Mouse (Mus musculus): Measurements from ENCODE around the gene Plpp6. TPM values are rescaled to one million over a fixed set of nuclear protein-coding genes. Genes with fewer than 3 reads are reported as not detected.
"Not testable (repeated sequence)": the region's sequence is repeated elsewhere in the genome, so short reads cannot be mapped to it uniquely, and the experiment has no call there.

Gene Plpp6
- total RNA-seq, 2 experiments from 2014 or later = 2.9 to 3.1 TPM

- intact Hi-C loops (cut with DNase I; ENCODE audit: low total_unique reads) = loop anchor here (10.0 kb wide), 1 partner anchor 285 kb away; the partner anchor contains the start of gene Jak2
- no peak for DNase-seq
These were observed 6.5 kb downstream of the Plpp6 start for GRCm38 (mm10) chr19:28970251-28970650.

- peak; percentile 78 for DNase-seq
- intact Hi-C loops (cut with DNase I; ENCODE audit: low total_unique reads) = loop anchor here (5.0 to 10.0 kb wide), 2 partner anchors 280 to 382 kb away; partner anchors contain the start of gene Jak2
These were observed 11.3 kb downstream of the Plpp6 start for GRCm38 (mm10) chr19:28974862-28975611.

GRCm38 (mm10) chr19:28982617-28983016 is 18.9 kb downstream of the Plpp6 start:
- intact Hi-C loops (cut with DNase I; ENCODE audit: low total_unique reads) = no loop called here
- DNase-seq = no peak

GRCm38 (mm10) chr19:28989515-28989914 is 25.8 kb downstream of the Plpp6 start:
- no peak for DNase-seq
- intact Hi-C loops (cut with DNase I; ENCODE audit: low total_unique reads) = no loop called here

- DNase-seq = peak; percentile 99
- intact Hi-C loops (cut with DNase I; ENCODE audit: low total_unique reads) = loop anchor here (10.0 kb wide), 1 partner anchor 55 kb away; the partner anchor contains the start of gene Ak3
These were observed 26.4 kb downstream of the Plpp6 start, which contains the start of gene Cdc37l1 for GRCm38 (mm10) chr19:28990194-28990589. TSS of gene Cdc37l1 (plus strand) at chr19:28990352.

GRCm38 (mm10) chr19:28990590-28991221 is 27.0 kb downstream of the Plpp6 start:
- intact Hi-C loops (cut with DNase I; ENCODE audit: low total_unique reads) = loop anchor here (10.0 kb wide), 1 partner anchor 54 kb away; the partner anchor contains the start of gene Ak3
- no peak for DNase-seq

GRCm38 (mm10) chr19:28991391-28991790 is 27.6 kb downstream of the Plpp6 start:
- intact Hi-C loops (cut with DNase I; ENCODE audit: low total_unique reads) = loop anchor here (10.0 kb wide), 1 partner anchor 53 kb away; the partner anchor contains the start of gene Ak3

GRCm38 (mm10) chr19:28994870-28995269 is 31.1 kb downstream of the Plpp6 start:
- no peak for DNase-seq
- intact Hi-C loops (cut with DNase I; ENCODE audit: low total_unique reads) = loop anchor here (10.0 kb wide), 1 partner anchor 50 kb away; the partner anchor contains the start of gene Ak3

More at GRCm38 (mm10) chr19:28991391-28991790, 27.6 kb downstream of the Plpp6 start:
- no peak for DNase-seq

GRCm38 (mm10) chr19:28995366-28995765 is 31.6 kb downstream of the Plpp6 start:
- intact Hi-C loops (cut with DNase I; ENCODE audit: low total_unique reads) = loop anchor here (10.0 kb wide), 1 partner anchor 49 kb away; the partner anchor contains the start of gene Ak3
- DNase-seq = no peak

GRCm38 (mm10) chr19:28997976-28998630 is 34.4 kb downstream of the Plpp6 start:
- DNase-seq = no peak
- intact Hi-C loops (cut with DNase I; ENCODE audit: low total_unique reads) = loop anchor here (10.0 kb wide), 1 partner anchor 47 kb away; the partner anchor contains the start of gene Ak3

GRCm38 (mm10) chr19:29000321-29000720 is 36.6 kb downstream of the Plpp6 start:
- intact Hi-C loops (cut with DNase I; ENCODE audit: low total_unique reads); DNase-seq: not testable (repeated sequence)

GRCm38 (mm10) chr19:29008069-29008706 is 44.4 kb downstream of the Plpp6 start:
- no peak for DNase-seq
- intact Hi-C loops (cut with DNase I; ENCODE audit: low total_unique reads) = no loop called here

- intact Hi-C loops (cut with DNase I; ENCODE audit: low total_unique reads) = no loop called here
- DNase-seq = no peak
These were observed 45.3 kb downstream of the Plpp6 start for GRCm38 (mm10) chr19:29009046-29009445.

- DNase-seq = no peak
- intact Hi-C loops (cut with DNase I; ENCODE audit: low total_unique reads) = no loop called here
These were observed 47.7 kb downstream of the Plpp6 start for GRCm38 (mm10) chr19:29011355-29011990.

GRCm38 (mm10) chr19:29014466-29015055 is 50.8 kb downstream of the Plpp6 start:
- no peak for DNase-seq
- intact Hi-C loops (cut with DNase I; ENCODE audit: low total_unique reads) = no loop called here

GRCm38 (mm10) chr19:29015410-29016203 is 51.9 kb downstream of the Plpp6 start:
- intact Hi-C loops (cut with DNase I; ENCODE audit: low total_unique reads) = no loop called here
- DNase-seq = no peak

GRCm38 (mm10) chr19:29016204-29016765 is 52.5 kb downstream of the Plpp6 start:
- intact Hi-C loops (cut with DNase I; ENCODE audit: low total_unique reads) = no loop called here
- no peak for DNase-seq

Data from gastrocnemius, postnatal 14 days (tissue).